Mouse (Mus musculus) E14TG2a.4 (cell line): ENCODE measurements around the gene Dera.

Source experiments
- CTCF ChIP-seq: conservative IDR thresholded peaks from 2 replicates; pipeline ENCODE4 v1.5.1; 2014; ENCODE audit warnings: low read length
- NANOG ChIP-seq: IDR thresholded peaks from 2 replicates; pipeline ENCODE4 v1.6.1; 2014; ENCODE audit warnings: borderline replicate concordance, low read length, mixed read lengths

DNA sequence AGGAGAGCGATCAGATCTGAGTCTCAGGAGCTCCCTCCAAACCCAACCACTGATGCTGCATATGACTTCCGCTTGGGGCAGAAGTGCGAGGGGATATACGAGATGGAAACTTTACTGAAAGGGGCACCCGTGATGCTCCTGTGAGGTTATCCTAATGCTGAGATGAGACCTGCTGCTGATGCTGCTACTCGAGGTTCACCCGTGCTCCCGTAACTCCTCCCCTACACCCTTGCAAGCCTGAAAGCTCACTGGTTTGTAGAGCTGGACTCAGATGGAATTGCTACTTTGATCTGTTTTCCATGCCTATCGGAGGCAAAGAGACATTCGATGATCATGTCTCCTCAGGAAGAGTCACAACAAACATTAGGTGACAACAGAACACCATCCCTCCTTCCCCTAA lies 48.1 kb upstream of the Dera start:
- TF ChIP-seq CTCF = no peak
- TF ChIP-seq NANOG = no peak
